Mouse (Mus musculus): ENCODE results near the gene Strbp. TPM values are rescaled to one million over a fixed set of nuclear protein-coding genes. Genes with fewer than 3 reads are reported as not detected.

The Strbp gene
- total and polyA plus RNA-seq, 2 experiments from 2014 or later = 105 to 118 TPM

GRCm38 (mm10) chr2:37684864-37685263, 18.8 kb downstream of the Strbp start:
- Histone ChIP-seq H3K9me3 (ENCODE audit: low read length) (no peaks in the 10 kb centered on the region), H3K4me1 (ENCODE audit: insufficient read depth, low read length) (no peaks in the 10 kb centered on the region), H3K36me3 (ENCODE audit: insufficient read depth, low read length) (no peaks in the 10 kb centered on the region), H3K27me3 (ENCODE audit: insufficient read depth, low read length) (no peaks in the 10 kb centered on the region), H3K4me3 (ENCODE audit: low read depth, low read length) (no peak overlapping the region), H3K9ac (replicated peaks; ENCODE audit: low read length, poor library complexity, severe bottlenecking) (no peak overlapping the region), H3K4me2 (ENCODE audit: low read depth, low read length, poor library complexity, severe bottlenecking) (no peak overlapping the region), H3K27ac (ENCODE audit: low read depth, low read length) (no peak overlapping the region)
- DNase-seq (ENCODE audit: low spot score) (no peak), ATAC-seq (ENCODE audit: low FRiP score) (no peak)
- 82% methylated on average over 1 of the region's 1 CpGs for WGBS
- TF ChIP-seq CTCF (IDR thresholded peaks at IDR 0.05) = no peak

GRCm38 (mm10) chr2:37682197-37682811, 21.4 kb downstream of the Strbp start:
- Histone ChIP-seq H3K4me2 (ENCODE audit: low read depth, low read length, poor library complexity, severe bottlenecking) (no peak overlapping the region), H3K4me1 (ENCODE audit: insufficient read depth, low read length) (no peaks in the 10 kb centered on the region), H3K27me3 (ENCODE audit: insufficient read depth, low read length) (no peaks in the 10 kb centered on the region), H3K27ac (ENCODE audit: low read depth, low read length) (no peak overlapping the region), H3K36me3 (ENCODE audit: insufficient read depth, low read length) (no peaks in the 10 kb centered on the region), H3K9me3 (ENCODE audit: low read length) (no peaks in the 10 kb centered on the region), H3K4me3 (ENCODE audit: low read depth, low read length) (no peak overlapping the region), H3K9ac (replicated peaks; ENCODE audit: low read length, poor library complexity, severe bottlenecking) (no peak overlapping the region)
- DNase-seq (ENCODE audit: low spot score) (no peak), ATAC-seq (ENCODE audit: low FRiP score) (no peak)
- TF ChIP-seq CTCF (IDR thresholded peaks at IDR 0.05) = no peak
- WGBS = 99% methylated on average over 7 of the region's 7 CpGs

- Histone ChIP-seq H3K9ac (replicated peaks; ENCODE audit: low read length, poor library complexity, severe bottlenecking) (no peak overlapping the region), H3K4me1 (ENCODE audit: insufficient read depth, low read length) (no peaks in the 10 kb centered on the region), H3K27me3 (ENCODE audit: insufficient read depth, low read length) (no peaks in the 10 kb centered on the region), H3K36me3 (ENCODE audit: insufficient read depth, low read length) (no peaks in the 10 kb centered on the region), H3K27ac (ENCODE audit: low read depth, low read length) (no peak overlapping the region), H3K4me2 (ENCODE audit: low read depth, low read length, poor library complexity, severe bottlenecking) (no peak overlapping the region), H3K9me3 (ENCODE audit: low read length) (no peaks in the 10 kb centered on the region), H3K4me3 (ENCODE audit: low read depth, low read length) (no peak overlapping the region)
- DNase-seq (ENCODE audit: low spot score) = no peak
- no peak for ATAC-seq (ENCODE audit: low FRiP score)
- no peak for TF ChIP-seq CTCF (IDR thresholded peaks at IDR 0.05)
- 78% methylated on average over 1 of the region's 1 CpGs for WGBS
Measured at GRCm38 (mm10) chr2:37651086-37651485, 52.6 kb downstream of the Strbp start.

GRCm38 (mm10) chr2:37649590-37649989, 54.1 kb downstream of the Strbp start:
- no peak overlapping the region for H3K9ac ChIP-seq (replicated peaks; ENCODE audit: low read length, poor library complexity, severe bottlenecking)
- no peak overlapping the region for H3K4me3 ChIP-seq (ENCODE audit: low read depth, low read length)
- no peak for DNase-seq (ENCODE audit: low spot score)
- no peaks in the 10 kb centered on the region for H3K36me3 ChIP-seq (ENCODE audit: insufficient read depth, low read length)
- 78% methylated on average over 2 of the region's 2 CpGs for WGBS
- H3K27me3 ChIP-seq (ENCODE audit: insufficient read depth, low read length) = no peaks in the 10 kb centered on the region
- no peak for ATAC-seq (ENCODE audit: low FRiP score)
- no peaks in the 10 kb centered on the region for H3K4me1 ChIP-seq (ENCODE audit: insufficient read depth, low read length)
- H3K9me3 ChIP-seq (ENCODE audit: low read length) = no peaks in the 10 kb centered on the region
- H3K27ac ChIP-seq (ENCODE audit: low read depth, low read length) = no peak overlapping the region
- TF ChIP-seq CTCF (IDR thresholded peaks at IDR 0.05) = no peak
- H3K4me2 ChIP-seq (ENCODE audit: low read depth, low read length, poor library complexity, severe bottlenecking) = no peak overlapping the region

GRCm38 (mm10) chr2:37648966-37649365, 54.7 kb downstream of the Strbp start:
- Histone ChIP-seq H3K9me3 (ENCODE audit: low read length) (no peaks in the 10 kb centered on the region), H3K27ac (ENCODE audit: low read depth, low read length) (no peak overlapping the region), H3K4me3 (ENCODE audit: low read depth, low read length) (no peak overlapping the region), H3K4me2 (ENCODE audit: low read depth, low read length, poor library complexity, severe bottlenecking) (no peak overlapping the region), H3K36me3 (ENCODE audit: insufficient read depth, low read length) (no peaks in the 10 kb centered on the region), H3K4me1 (ENCODE audit: insufficient read depth, low read length) (no peaks in the 10 kb centered on the region), H3K9ac (replicated peaks; ENCODE audit: low read length, poor library complexity, severe bottlenecking) (no peak overlapping the region), H3K27me3 (ENCODE audit: insufficient read depth, low read length) (no peaks in the 10 kb centered on the region)
- no peak for TF ChIP-seq CTCF (IDR thresholded peaks at IDR 0.05)
- no peak for DNase-seq (ENCODE audit: low spot score)
- WGBS = 90% methylated on average over 1 of the region's 1 CpGs
- ATAC-seq (ENCODE audit: low FRiP score) = no peak

GRCm38 (mm10) chr2:37623343-37623742, 80.3 kb downstream of the Strbp start:
- H3K4me2 ChIP-seq (ENCODE audit: low read depth, low read length, poor library complexity, severe bottlenecking) = no peak overlapping the region
- no peak overlapping the region for H3K4me3 ChIP-seq (ENCODE audit: low read depth, low read length)
- H3K9ac ChIP-seq (replicated peaks; ENCODE audit: low read length, poor library complexity, severe bottlenecking) = no peak overlapping the region
- H3K9me3 ChIP-seq (ENCODE audit: low read length) = no peaks in the 10 kb centered on the region
- no peak for DNase-seq (ENCODE audit: low spot score)
- peaks cover 4% of the 10 kb centered on the region; the same call in 1 of the 2 replicates for H3K36me3 ChIP-seq (ENCODE audit: insufficient read depth, low read length)
- H3K27me3 ChIP-seq (ENCODE audit: insufficient read depth, low read length) = no peaks in the 10 kb centered on the region
- no peak for TF ChIP-seq CTCF (IDR thresholded peaks at IDR 0.05)
- no peak for ATAC-seq (ENCODE audit: low FRiP score)
- H3K27ac ChIP-seq (ENCODE audit: low read depth, low read length) = no peak overlapping the region
- 93% methylated on average over 2 of the region's 2 CpGs for WGBS
- H3K4me1 ChIP-seq (ENCODE audit: insufficient read depth, low read length) = no peaks in the 10 kb centered on the region
